Mouse (Mus musculus) right cerebral cortex, adult 2 months (tissue): ENCODE data around the gene Olfr166.
"Not testable (repeated sequence)": the region's sequence is repeated elsewhere in the genome, so short reads cannot be mapped to it uniquely, and the experiment has no call there.

ENCODE experiments used
- DNase-seq, 2 experiments: peaks; one replicate each; pipeline ENCODE4 v3.0.0; 2021 to 2022; ENCODE audit warnings: low spot score in 2 of 2

Olfr166 gene

GRCm38 (mm10) chr16:19483394-19483793, at the start of gene Olfr166:
Gene Olfr166 (plus strand): TSS chr16:19483694.
- no peak for DNase-seq

- not testable (repeated sequence) for DNase-seq
Observed at GRCm38 (mm10) chr16:19458741-19459140, 24.8 kb upstream of the Olfr166 start.

- DNase-seq, result no peak
Observed at GRCm38 (mm10) chr16:19464365-19464764, 19.1 kb upstream of the Olfr166 start.

GRCm38 (mm10) chr16:19522166-19522565, 38.7 kb downstream of the Olfr166 start, which contains the start of gene Olfr167:
Gene Olfr167 (minus strand): TSS chr16:19522266.
- no peak for DNase-seq

GRCm38 (mm10) chr16:19535455-19535854, 52.0 kb downstream of the Olfr166 start, which contains the start of gene Olfr168:
Gene Olfr168 (minus strand): TSS chr16:19535555.
- DNase-seq, result no peak
